Mouse (Mus musculus): ENCODE results near the gene Dnttip1. TPM values are rescaled to one million over a fixed set of nuclear protein-coding genes. Genes with fewer than 3 reads are reported as not detected.
A peak's percentile ranks its signal among the peaks of the same experiment; 100 is the strongest.
"Not testable (repeated sequence)": the region's sequence is repeated elsewhere in the genome, so short reads cannot be mapped to it uniquely, and the experiment has no call there.

Gene Dnttip1
- polyA plus RNA-seq, 1 experiment from 2014 or later: 40.1 TPM

DNA sequence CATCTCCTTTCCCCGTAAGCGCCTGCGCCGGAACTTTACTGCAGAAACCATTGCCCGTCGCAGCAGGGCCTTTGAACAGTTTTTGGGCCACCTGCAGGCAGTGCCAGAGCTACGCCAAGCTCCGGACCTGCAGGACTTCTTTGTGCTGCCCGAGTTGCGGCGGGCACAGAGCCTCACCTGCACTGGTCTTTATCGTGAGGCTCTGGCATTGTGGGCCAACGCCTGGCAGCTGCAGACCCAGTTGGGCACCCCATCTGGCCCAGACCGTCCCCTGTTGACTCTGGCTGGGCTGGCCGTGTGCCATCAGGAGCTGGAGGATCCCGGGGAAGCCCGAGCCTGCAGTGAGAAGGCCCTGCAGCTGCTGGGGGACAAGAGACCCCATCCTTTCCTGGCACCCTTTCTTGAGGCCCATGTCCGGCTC, 46.1 kb downstream of the Dnttip1 start:
- Histone ChIP-seq H3K36me3 (ENCODE audit: control insufficient read depth, insufficient read depth) (peaks cover 27% of the 10 kb centered on the region), H3K27ac (ENCODE audit: low read length) (no peak overlapping the region; the same call in 1 of the 2 replicates), H3K9me3 (replicated peaks; ENCODE audit: control insufficient read depth, low read length) (no peaks in the 10 kb centered on the region), H3K4me2 (ENCODE audit: low read depth, low read length) (no peak overlapping the region), H3K9ac (ENCODE audit: low read depth, low read length) (no peak overlapping the region), H3K27me3 (ENCODE audit: control insufficient read depth, insufficient read depth, low read depth, low read length) (no peaks in the 10 kb centered on the region), H3K4me1 (ENCODE audit: control insufficient read depth, low read depth, low read length) (peaks cover 19% of the 10 kb centered on the region), H3K4me3 (ENCODE audit: low read depth, low read length) (no peak overlapping the region)
- no peak for ATAC-seq (ENCODE audit: low read depth)
- 89% methylated on average over 18 of the region's 18 CpGs for WGBS (ENCODE audit: insufficient replicate concordance)

GRCm38 (mm10) chr2:164792400-164793190, 46.8 kb downstream of the Dnttip1 start:
- H3K9ac ChIP-seq (ENCODE audit: low read depth, low read length): no peak overlapping the region
- H3K27me3 ChIP-seq (ENCODE audit: control insufficient read depth, insufficient read depth, low read depth, low read length): no peaks in the 10 kb centered on the region
- no peak overlapping the region for H3K4me3 ChIP-seq (ENCODE audit: low read depth, low read length)
- H3K9me3 ChIP-seq (replicated peaks; ENCODE audit: control insufficient read depth, low read length): no peaks in the 10 kb centered on the region
- H3K4me2 ChIP-seq (ENCODE audit: low read depth, low read length): no peak overlapping the region
- H3K36me3 ChIP-seq (ENCODE audit: control insufficient read depth, insufficient read depth): peaks cover 30% of the 10 kb centered on the region
- ATAC-seq (ENCODE audit: low read depth): no peak
- 87% methylated on average over 12 of the region's 12 CpGs for WGBS (ENCODE audit: insufficient replicate concordance)
- no peak overlapping the region; the same call in 1 of the 2 replicates for H3K27ac ChIP-seq (ENCODE audit: low read length)
- H3K4me1 ChIP-seq (ENCODE audit: control insufficient read depth, low read depth, low read length): peaks cover 19% of the 10 kb centered on the region

GRCm38 (mm10) chr2:164793236-164793635, 47.5 kb downstream of the Dnttip1 start:
- Histone ChIP-seq H3K4me2 (ENCODE audit: low read depth, low read length) (no peak overlapping the region), H3K9ac (ENCODE audit: low read depth, low read length) (no peak overlapping the region), H3K27me3 (ENCODE audit: control insufficient read depth, insufficient read depth, low read depth, low read length) (no peaks in the 10 kb centered on the region), H3K9me3 (replicated peaks; ENCODE audit: control insufficient read depth, low read length) (no peaks in the 10 kb centered on the region), H3K4me1 (ENCODE audit: control insufficient read depth, low read depth, low read length) (peaks cover 14% of the 10 kb centered on the region), H3K36me3 (ENCODE audit: control insufficient read depth, insufficient read depth) (peaks cover 34% of the 10 kb centered on the region), H3K27ac (ENCODE audit: low read length) (no peak overlapping the region), H3K4me3 (ENCODE audit: low read depth, low read length) (no peak overlapping the region)
- ATAC-seq (ENCODE audit: low read depth): peak; percentile 35; the same call in 1 of the 2 replicates
- 85% methylated on average over 3 of the region's 3 CpGs for WGBS (ENCODE audit: insufficient replicate concordance)

DNA sequence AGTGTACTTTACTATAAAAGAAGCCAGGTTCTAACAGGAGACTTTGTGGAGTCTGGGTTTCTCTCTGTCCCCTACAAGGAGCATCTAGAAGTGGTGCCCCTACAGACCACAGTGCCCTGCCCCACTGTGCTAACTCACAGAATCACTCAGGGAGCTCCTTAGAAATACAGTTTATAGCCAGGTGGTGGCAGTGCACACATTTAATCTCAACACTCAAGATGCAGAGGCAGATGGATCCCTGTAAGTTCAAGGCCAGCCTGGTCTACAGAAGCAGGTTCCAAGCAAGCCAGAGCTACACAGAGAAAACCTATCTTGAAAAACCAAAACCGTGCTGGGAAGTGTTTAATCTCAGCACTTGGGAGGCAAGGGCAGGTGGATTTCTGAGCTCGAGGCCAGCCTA, 48.0 kb downstream of the Dnttip1 start:
- ATAC-seq (ENCODE audit: low read depth): no peak
- no peak overlapping the region for H3K4me2 ChIP-seq (ENCODE audit: low read depth, low read length)
- 78% methylated on average over 2 of the region's 2 CpGs for WGBS (ENCODE audit: insufficient replicate concordance)
- H3K27me3 ChIP-seq (ENCODE audit: control insufficient read depth, insufficient read depth, low read depth, low read length): no peaks in the 10 kb centered on the region
- no peaks in the 10 kb centered on the region for H3K9me3 ChIP-seq (replicated peaks; ENCODE audit: control insufficient read depth, low read length)
- no peak overlapping the region for H3K9ac ChIP-seq (ENCODE audit: low read depth, low read length)
- H3K4me1 ChIP-seq (ENCODE audit: control insufficient read depth, low read depth, low read length): peaks cover 8% of the 10 kb centered on the region
- peaks cover 34% of the 10 kb centered on the region for H3K36me3 ChIP-seq (ENCODE audit: control insufficient read depth, insufficient read depth)
- H3K4me3 ChIP-seq (ENCODE audit: low read depth, low read length): no peak overlapping the region
- H3K27ac ChIP-seq (ENCODE audit: low read length): no peak overlapping the region

- ATAC-seq (ENCODE audit: low read depth): peak; percentile 74
Observed at GRCm38 (mm10) chr2:164794293-164794692, 48.5 kb downstream of the Dnttip1 start.

GRCm38 (mm10) chr2:164795868-164796267, 50.1 kb downstream of the Dnttip1 start:
- 73% methylated on average over 4 of the region's 4 CpGs for WGBS (ENCODE audit: insufficient replicate concordance)
- peaks cover 2% of the 10 kb centered on the region for H3K4me1 ChIP-seq (ENCODE audit: control insufficient read depth, low read depth, low read length)
- no peaks in the 10 kb centered on the region for H3K27me3 ChIP-seq (ENCODE audit: control insufficient read depth, insufficient read depth, low read depth, low read length)
- no peak overlapping the region for H3K27ac ChIP-seq (ENCODE audit: low read length)
- no peak for ATAC-seq (ENCODE audit: low read depth)
- no peak overlapping the region for H3K4me2 ChIP-seq (ENCODE audit: low read depth, low read length)
- H3K4me3 ChIP-seq (ENCODE audit: low read depth, low read length): no peak overlapping the region
- H3K9ac ChIP-seq (ENCODE audit: low read depth, low read length): no peak overlapping the region
- peaks cover 37% of the 10 kb centered on the region for H3K36me3 ChIP-seq (ENCODE audit: control insufficient read depth, insufficient read depth)
- no peaks in the 10 kb centered on the region for H3K9me3 ChIP-seq (replicated peaks; ENCODE audit: control insufficient read depth, low read length)

More at GRCm38 (mm10) chr2:164794293-164794692, 48.5 kb downstream of the Dnttip1 start:
- no peak overlapping the region for H3K27ac ChIP-seq (ENCODE audit: low read length)
- no peak overlapping the region for H3K4me3 ChIP-seq (ENCODE audit: low read depth, low read length)
- peaks cover 38% of the 10 kb centered on the region for H3K36me3 ChIP-seq (ENCODE audit: control insufficient read depth, insufficient read depth)
- H3K4me2 ChIP-seq (ENCODE audit: low read depth, low read length): no peak overlapping the region
- no peaks in the 10 kb centered on the region for H3K9me3 ChIP-seq (replicated peaks; ENCODE audit: control insufficient read depth, low read length)
- H3K27me3 ChIP-seq (ENCODE audit: control insufficient read depth, insufficient read depth, low read depth, low read length): no peaks in the 10 kb centered on the region
- WGBS (ENCODE audit: insufficient replicate concordance): 26% methylated on average over 5 of the region's 5 CpGs
- peaks cover 5% of the 10 kb centered on the region for H3K4me1 ChIP-seq (ENCODE audit: control insufficient read depth, low read depth, low read length)
- H3K9ac ChIP-seq (ENCODE audit: low read depth, low read length): no peak overlapping the region

DNA sequence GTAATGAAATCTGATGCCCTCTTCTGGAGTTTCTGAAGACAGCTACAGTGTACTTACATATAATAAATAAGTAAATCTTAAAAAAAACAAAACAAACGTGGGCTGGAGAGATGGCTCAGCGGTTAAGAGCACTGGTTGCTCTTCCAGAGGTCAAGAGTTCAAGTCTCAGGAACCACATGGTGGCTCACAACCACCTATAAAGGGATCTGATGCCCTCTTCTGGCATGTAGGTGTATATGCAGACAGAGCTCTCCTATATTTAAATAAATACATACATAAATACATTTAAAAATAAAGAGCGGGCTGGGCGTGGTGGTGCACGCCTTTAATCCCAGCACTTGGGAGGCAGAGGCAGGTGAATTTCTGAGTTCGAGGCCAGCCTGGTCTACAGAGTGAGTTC, 52.8 kb downstream of the Dnttip1 start:
- not testable (repeated sequence) for H3K9ac ChIP-seq (ENCODE audit: low read depth, low read length); ATAC-seq (ENCODE audit: low read depth); H3K9me3 ChIP-seq (replicated peaks; ENCODE audit: control insufficient read depth, low read length); H3K27me3 ChIP-seq (ENCODE audit: control insufficient read depth, insufficient read depth, low read depth, low read length); H3K4me2 ChIP-seq (ENCODE audit: low read depth, low read length); H3K27ac ChIP-seq (ENCODE audit: low read length); H3K4me3 ChIP-seq (ENCODE audit: low read depth, low read length)
- peaks cover 32% of the 10 kb centered on the region for H3K36me3 ChIP-seq (ENCODE audit: control insufficient read depth, insufficient read depth)
- WGBS (ENCODE audit: insufficient replicate concordance): 56% methylated on average over 6 of the region's 6 CpGs
- H3K4me1 ChIP-seq (ENCODE audit: control insufficient read depth, low read depth, low read length): peaks cover 12% of the 10 kb centered on the region

DNA sequence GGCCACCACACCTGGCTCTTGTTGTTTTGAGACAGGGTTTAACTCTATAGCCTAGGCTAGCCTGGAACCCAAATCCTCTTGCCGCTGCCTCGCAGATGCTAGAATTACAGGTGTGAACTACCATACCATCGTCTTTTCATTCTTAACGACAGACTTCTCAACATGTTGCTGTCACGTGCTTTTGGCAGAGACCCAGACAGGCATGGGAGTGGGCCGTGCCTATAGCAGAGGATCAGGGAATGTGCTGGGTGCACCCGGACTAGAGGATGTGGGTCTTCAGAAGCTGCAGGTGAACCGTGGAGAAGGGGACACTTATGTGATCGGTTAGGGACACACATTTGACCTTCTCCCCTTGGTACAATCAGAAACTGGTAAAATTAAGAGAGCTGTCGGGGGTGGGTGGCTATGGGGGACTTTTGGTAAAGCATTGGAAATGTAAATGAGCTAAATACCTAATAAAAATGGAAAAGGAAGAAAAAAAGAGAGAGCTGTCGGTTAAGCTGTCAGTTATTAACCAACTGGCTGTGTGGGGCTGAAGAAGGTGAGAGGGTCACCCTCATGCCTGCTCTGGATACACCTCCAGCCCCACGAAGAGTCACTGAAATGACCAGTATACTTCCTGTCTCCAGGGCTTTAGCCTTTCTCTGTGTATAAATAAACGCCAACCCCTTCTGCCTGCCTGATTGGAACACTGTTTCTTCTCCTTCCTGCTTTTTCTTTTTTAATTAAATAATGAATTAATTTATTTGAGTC, 54.6 kb downstream of the Dnttip1 start:
- H3K27me3 ChIP-seq (ENCODE audit: control insufficient read depth, insufficient read depth, low read depth, low read length): no peaks in the 10 kb centered on the region
- no peaks in the 10 kb centered on the region for H3K9me3 ChIP-seq (replicated peaks; ENCODE audit: control insufficient read depth, low read length)
- no peak overlapping the region for H3K27ac ChIP-seq (ENCODE audit: low read length)
- WGBS (ENCODE audit: insufficient replicate concordance): 84% methylated on average over 13 of the region's 13 CpGs
- peaks cover 15% of the 10 kb centered on the region for H3K4me1 ChIP-seq (ENCODE audit: control insufficient read depth, low read depth, low read length)
- no peak overlapping the region for H3K4me2 ChIP-seq (ENCODE audit: low read depth, low read length)
- H3K4me3 ChIP-seq (ENCODE audit: low read depth, low read length): no peak overlapping the region
- peaks cover 26% of the 10 kb centered on the region for H3K36me3 ChIP-seq (ENCODE audit: control insufficient read depth, insufficient read depth)
- no peak overlapping the region for H3K9ac ChIP-seq (ENCODE audit: low read depth, low read length)
- ATAC-seq (ENCODE audit: low read depth): no peak
